Mouse (Mus musculus): ENCODE measurements around the gene Bcl2l13. TPM values are rescaled to one million over a fixed set of nuclear protein-coding genes. Genes with fewer than 3 reads are reported as not detected.
"Not testable (repeated sequence)": the region's sequence is repeated elsewhere in the genome, so short reads cannot be mapped to it uniquely, and the experiment has no call there.

The Bcl2l13 gene
- polyA plus RNA-seq, 1 experiment from 2014 or later, result 32.3 TPM

DNA sequence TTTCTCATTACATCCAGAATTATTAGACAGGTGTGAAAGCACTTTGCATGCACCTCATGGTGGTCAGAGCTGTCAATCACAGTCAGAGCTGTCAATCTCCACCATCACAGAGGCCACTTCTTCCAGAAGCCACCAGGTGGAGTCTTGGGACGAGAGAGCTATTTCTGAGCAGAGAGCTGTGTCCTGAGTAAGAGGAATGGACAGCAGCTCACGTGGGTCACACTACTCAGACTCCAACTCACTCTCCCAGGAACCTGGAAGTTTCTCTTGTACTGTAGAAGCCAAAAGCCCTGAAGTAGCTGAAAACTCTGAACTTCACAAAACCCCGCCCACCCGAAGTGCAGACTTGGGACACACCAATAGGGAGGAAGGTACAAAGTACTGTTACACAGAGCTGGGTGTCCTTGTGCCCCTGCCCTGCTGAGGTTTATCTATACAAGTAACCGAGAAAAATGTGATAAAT is 67.5 kb downstream of the Bcl2l13 start:
- H3K9me3 ChIP-seq (replicated peaks), result no peaks in the 10 kb centered on the region
- H3K9ac ChIP-seq, result no peak overlapping the region
- no peak overlapping the region for H3K4me2 ChIP-seq
- no peaks in the 10 kb centered on the region for H3K4me1 ChIP-seq (replicated peaks)
- no peak for ATAC-seq (ENCODE audit: insufficient number of reproducible peaks, low FRiP score)
- no peak overlapping the region for H3K4me3 ChIP-seq
- no peaks in the 10 kb centered on the region for H3K36me3 ChIP-seq
- no peaks in the 10 kb centered on the region for H3K27me3 ChIP-seq (replicated peaks)
- H3K27ac ChIP-seq (ENCODE audit: poor library complexity, severe bottlenecking), result no peak overlapping the region
- WGBS, result 37% methylated on average over 5 of the region's 5 CpGs

- H3K9me3 ChIP-seq (replicated peaks), result no peaks in the 10 kb centered on the region
- no peaks in the 10 kb centered on the region for H3K4me1 ChIP-seq (replicated peaks)
- H3K27me3 ChIP-seq (replicated peaks), result no peaks in the 10 kb centered on the region
- H3K4me3 ChIP-seq, result no peak overlapping the region
- H3K27ac ChIP-seq (ENCODE audit: poor library complexity, severe bottlenecking), result no peak overlapping the region
- ATAC-seq (ENCODE audit: insufficient number of reproducible peaks, low FRiP score), result no peak
- no peak overlapping the region for H3K9ac ChIP-seq
- WGBS, result 88% methylated on average over 11 of the region's 11 CpGs
- no peaks in the 10 kb centered on the region for H3K36me3 ChIP-seq
- H3K4me2 ChIP-seq, result no peak overlapping the region
Observed at GRCm38 (mm10) chr6:120903961-120904360, 67.9 kb downstream of the Bcl2l13 start.

GRCm38 (mm10) chr6:120905111-120905510 is 69.1 kb downstream of the Bcl2l13 start:
- H3K4me3 ChIP-seq, result no peak overlapping the region
- no peaks in the 10 kb centered on the region for H3K4me1 ChIP-seq (replicated peaks)
- no peaks in the 10 kb centered on the region for H3K9me3 ChIP-seq (replicated peaks)
- no peaks in the 10 kb centered on the region for H3K36me3 ChIP-seq
- WGBS, result 85% methylated on average over 5 of the region's 5 CpGs
- no peak overlapping the region for H3K27ac ChIP-seq (ENCODE audit: poor library complexity, severe bottlenecking)
- no peak for ATAC-seq (ENCODE audit: insufficient number of reproducible peaks, low FRiP score)
- no peak overlapping the region for H3K9ac ChIP-seq
- no peak overlapping the region for H3K4me2 ChIP-seq
- no peaks in the 10 kb centered on the region for H3K27me3 ChIP-seq (replicated peaks)

DNA sequence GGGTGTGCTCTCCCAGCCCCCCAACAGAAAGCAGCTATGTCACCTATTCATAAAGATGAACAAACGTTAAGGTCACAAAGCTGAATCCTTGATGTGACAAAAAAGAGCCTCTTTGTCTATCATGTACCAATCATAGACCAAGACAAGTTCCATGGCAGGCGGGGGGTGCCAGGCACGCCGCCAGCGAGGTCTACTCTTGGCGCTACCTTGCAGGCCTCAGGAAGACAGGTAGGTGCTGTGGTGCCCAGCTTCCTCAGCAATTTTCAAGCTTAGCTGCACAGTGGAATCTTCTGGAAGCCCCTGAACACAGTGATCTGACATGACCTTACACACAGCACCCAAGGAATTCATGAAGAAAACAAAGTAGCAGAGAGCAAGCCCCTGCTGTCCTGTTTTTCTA is 70.5 kb downstream of the Bcl2l13 start:
- no peaks in the 10 kb centered on the region for H3K9me3 ChIP-seq (replicated peaks)
- ATAC-seq (ENCODE audit: insufficient number of reproducible peaks, low FRiP score), result no peak
- no peaks in the 10 kb centered on the region for H3K36me3 ChIP-seq
- WGBS, result 89% methylated on average over 6 of the region's 6 CpGs
- peaks cover 4% of the 10 kb centered on the region for H3K4me1 ChIP-seq (replicated peaks)
- no peak overlapping the region for H3K27ac ChIP-seq (ENCODE audit: poor library complexity, severe bottlenecking)
- H3K27me3 ChIP-seq (replicated peaks), result no peaks in the 10 kb centered on the region
- no peak overlapping the region for H3K9ac ChIP-seq
- H3K4me2 ChIP-seq, result no peak overlapping the region
- H3K4me3 ChIP-seq, result no peak overlapping the region

DNA sequence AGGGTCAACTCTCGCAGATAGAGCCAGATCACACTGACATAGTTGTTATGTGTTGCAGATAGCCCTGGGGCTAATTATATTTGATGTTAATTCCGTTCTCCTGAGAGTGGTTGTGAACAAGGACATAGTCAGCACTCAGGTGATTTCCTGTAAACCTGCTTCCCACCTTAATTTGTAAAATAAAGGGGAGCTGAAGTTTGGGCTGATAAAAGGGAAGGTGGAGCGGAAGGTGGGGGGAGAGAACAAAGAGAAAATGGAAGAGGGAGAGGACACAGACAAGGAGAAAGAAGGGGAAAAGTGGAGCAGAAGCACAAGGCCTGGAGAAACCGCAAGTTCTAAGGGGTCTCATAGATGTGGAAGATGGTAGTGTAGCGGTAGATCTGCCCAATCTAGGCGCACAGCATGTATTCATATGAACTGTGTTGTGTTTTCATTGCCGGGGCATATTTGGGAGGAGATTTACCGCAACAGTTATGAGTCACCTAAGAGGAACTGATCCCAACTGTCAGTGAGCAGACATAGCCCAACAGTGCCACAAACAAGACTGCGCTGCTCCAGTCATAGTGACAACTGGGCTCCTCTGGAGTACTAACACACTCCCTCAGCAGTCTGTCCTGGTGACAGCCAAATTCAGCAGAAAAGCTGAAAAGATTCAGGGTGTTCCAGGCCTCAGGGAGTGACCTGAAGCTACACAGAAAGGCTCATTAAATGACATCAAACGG is 72.0 kb downstream of the Bcl2l13 start:
- not testable (repeated sequence) for H3K9me3 ChIP-seq (replicated peaks)
- WGBS, result 88% methylated on average over 10 of the region's 10 CpGs

DNA sequence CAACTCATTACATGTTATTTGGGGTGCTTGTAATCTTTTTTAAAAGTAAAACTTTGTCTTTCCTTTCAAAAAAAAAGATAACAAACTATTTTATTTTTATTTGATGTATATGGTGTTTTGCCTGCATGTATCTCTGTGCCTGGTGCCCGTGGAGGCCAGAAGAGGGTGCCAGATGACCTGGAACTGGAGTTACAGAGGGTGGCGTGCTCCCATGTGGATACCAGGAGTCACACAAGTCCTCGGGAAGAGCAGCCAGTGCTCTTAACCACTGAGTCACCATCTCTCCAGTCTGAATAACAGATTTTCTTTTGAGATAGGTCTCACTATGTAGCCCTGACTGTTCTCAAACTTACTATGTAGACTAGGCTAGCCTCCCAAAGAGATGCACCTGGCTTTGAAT is 73.5 kb downstream of the Bcl2l13 start:
- WGBS, result 77% methylated on average over 3 of the region's 3 CpGs

More for the DNA sequence above, 72.0 kb downstream of the Bcl2l13 start:
- H3K9ac ChIP-seq; H3K27ac ChIP-seq (ENCODE audit: poor library complexity, severe bottlenecking); H3K36me3 ChIP-seq; H3K4me2 ChIP-seq; ATAC-seq (ENCODE audit: insufficient number of reproducible peaks, low FRiP score); H3K4me3 ChIP-seq; H3K27me3 ChIP-seq (replicated peaks): not testable (repeated sequence)
- peaks cover 15% of the 10 kb centered on the region for H3K4me1 ChIP-seq (replicated peaks)

GRCm38 (mm10) chr6:120911213-120912007 is 75.4 kb downstream of the Bcl2l13 start:
- no peaks in the 10 kb centered on the region for H3K27me3 ChIP-seq (replicated peaks)
- no peak for ATAC-seq (ENCODE audit: insufficient number of reproducible peaks, low FRiP score)
- WGBS, result 70% methylated on average over 13 of the region's 13 CpGs
- H3K27ac ChIP-seq (ENCODE audit: poor library complexity, severe bottlenecking), result no peak overlapping the region
- peaks cover 29% of the 10 kb centered on the region for H3K4me1 ChIP-seq (replicated peaks)
- H3K36me3 ChIP-seq, result no peaks in the 10 kb centered on the region
- H3K4me2 ChIP-seq, result no peak overlapping the region
- no peak overlapping the region for H3K9ac ChIP-seq
- H3K9me3 ChIP-seq (replicated peaks), result no peaks in the 10 kb centered on the region
- no peak overlapping the region for H3K4me3 ChIP-seq

More for the DNA sequence above, 73.5 kb downstream of the Bcl2l13 start:
- Histone ChIP-seq H3K4me3 (no peak overlapping the region), H3K36me3 (no peaks in the 10 kb centered on the region), H3K9me3 (replicated peaks) (no peaks in the 10 kb centered on the region), H3K9ac (no peak overlapping the region), H3K27ac (ENCODE audit: poor library complexity, severe bottlenecking) (no peak overlapping the region), H3K27me3 (replicated peaks) (no peaks in the 10 kb centered on the region), H3K4me1 (replicated peaks) (peaks cover 18% of the 10 kb centered on the region), H3K4me2 (no peak overlapping the region)
- ATAC-seq (ENCODE audit: insufficient number of reproducible peaks, low FRiP score), result no peak

DNA sequence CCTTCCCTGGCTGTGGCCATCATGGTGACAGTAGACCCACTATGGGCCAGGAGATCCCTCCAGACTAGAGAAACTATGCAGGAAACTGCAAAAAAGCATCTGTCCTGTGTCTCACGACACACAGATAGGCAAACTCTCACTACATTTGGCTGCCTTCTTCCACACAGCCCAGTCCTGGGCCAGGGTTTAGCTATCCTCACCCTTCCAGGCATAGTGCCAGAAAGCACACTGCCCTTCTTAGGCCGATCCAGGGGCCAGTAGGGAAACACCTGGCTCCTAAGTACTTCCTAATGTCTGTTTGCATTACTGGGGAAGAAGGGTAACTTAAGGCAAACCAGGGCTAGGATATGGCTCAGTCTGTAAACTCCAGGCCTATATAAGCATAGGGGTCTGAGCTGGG is 76.9 kb downstream of the Bcl2l13 start:
- WGBS, result 36% methylated on average over 2 of the region's 2 CpGs
- Histone ChIP-seq H3K27ac (ENCODE audit: poor library complexity, severe bottlenecking) (no peak overlapping the region), H3K4me1 (replicated peaks) (peaks cover 29% of the 10 kb centered on the region), H3K4me2 (no peak overlapping the region), H3K4me3 (no peak overlapping the region), H3K9ac (no peak overlapping the region), H3K9me3 (replicated peaks) (no peaks in the 10 kb centered on the region), H3K36me3 (no peaks in the 10 kb centered on the region), H3K27me3 (replicated peaks) (no peaks in the 10 kb centered on the region)
- ATAC-seq (ENCODE audit: insufficient number of reproducible peaks, low FRiP score), result no peak

DNA sequence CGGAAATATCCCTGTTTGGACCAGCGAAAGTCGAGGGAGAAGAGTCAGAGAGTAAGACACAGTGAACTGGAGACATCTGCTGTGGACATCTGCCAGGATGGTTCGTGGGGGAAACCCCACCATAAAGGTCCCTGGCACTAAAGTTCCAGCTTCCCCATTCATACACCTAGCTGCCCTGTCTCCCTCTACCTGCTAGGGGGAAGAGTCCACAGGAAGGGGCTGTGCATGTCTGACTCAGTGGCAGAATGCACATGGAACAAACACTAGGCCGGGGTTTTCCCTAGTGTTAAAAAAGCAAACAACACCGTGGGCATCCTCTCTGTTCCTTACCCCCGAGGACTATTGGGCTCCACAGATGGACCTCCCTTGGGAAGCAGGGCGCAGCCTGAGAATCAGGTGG is 77.8 kb downstream of the Bcl2l13 start:
- ATAC-seq (ENCODE audit: insufficient number of reproducible peaks, low FRiP score), result no peak
- Histone ChIP-seq H3K27ac (ENCODE audit: poor library complexity, severe bottlenecking) (no peak overlapping the region), H3K4me2 (no peak overlapping the region), H3K4me1 (replicated peaks) (peaks cover 29% of the 10 kb centered on the region), H3K36me3 (no peaks in the 10 kb centered on the region), H3K4me3 (no peak overlapping the region), H3K9ac (no peak overlapping the region), H3K9me3 (replicated peaks) (no peaks in the 10 kb centered on the region), H3K27me3 (replicated peaks) (no peaks in the 10 kb centered on the region)
- WGBS, result 83% methylated on average over 8 of the region's 8 CpGs

GRCm38 (mm10) chr6:120914533-120914910 is 78.5 kb downstream of the Bcl2l13 start:
- Histone ChIP-seq H3K27me3 (replicated peaks) (no peaks in the 10 kb centered on the region), H3K4me2 (no peak overlapping the region), H3K9me3 (replicated peaks) (no peaks in the 10 kb centered on the region), H3K36me3 (no peaks in the 10 kb centered on the region), H3K27ac (ENCODE audit: poor library complexity, severe bottlenecking) (no peak overlapping the region), H3K9ac (no peak overlapping the region), H3K4me1 (replicated peaks) (peaks cover 29% of the 10 kb centered on the region), H3K4me3 (no peak overlapping the region)
- no peak for ATAC-seq (ENCODE audit: insufficient number of reproducible peaks, low FRiP score)
- WGBS, result 68% methylated on average over 4 of the region's 4 CpGs

DNA sequence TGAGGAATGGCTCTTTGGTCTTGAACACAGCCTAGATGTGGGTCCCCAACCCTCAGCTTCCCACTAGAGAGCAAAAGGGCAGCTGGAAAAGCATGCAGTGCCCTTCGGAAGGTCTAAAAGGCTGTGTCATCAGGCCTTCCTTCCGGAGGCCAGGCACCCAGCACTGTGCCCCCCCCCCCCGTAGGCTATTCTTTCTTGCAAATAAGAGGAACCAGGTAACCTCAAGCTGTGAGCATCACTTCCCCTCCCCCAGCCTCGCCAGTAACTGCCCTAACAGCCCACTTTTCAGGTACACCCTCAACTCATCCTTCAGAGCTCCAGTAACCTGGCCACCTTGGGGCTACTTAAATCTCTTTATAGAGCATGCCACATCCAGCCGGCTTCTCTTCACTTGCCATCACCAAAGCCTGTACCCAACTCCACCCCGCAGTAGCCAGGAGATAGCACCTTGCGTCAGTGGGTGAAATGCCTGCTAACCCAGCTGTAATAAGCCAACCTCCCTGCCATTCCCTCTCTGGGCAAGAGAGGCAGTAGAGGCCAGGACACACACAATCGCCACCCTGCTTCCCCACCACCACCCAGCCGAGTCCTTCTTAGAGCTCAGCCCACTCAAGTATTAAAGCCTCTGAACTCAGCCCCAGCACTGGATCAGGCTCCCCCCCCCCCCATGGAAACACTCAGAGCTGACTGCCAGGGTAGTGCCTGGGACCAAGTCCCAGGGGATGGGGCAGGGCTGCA is 79.1 kb downstream of the Bcl2l13 start:
- 39% methylated on average over 9 of the region's 9 CpGs for WGBS
- peaks cover 29% of the 10 kb centered on the region for H3K4me1 ChIP-seq (replicated peaks)
- no peaks in the 10 kb centered on the region for H3K36me3 ChIP-seq
- H3K4me3 ChIP-seq, result no peak overlapping the region
- H3K4me2 ChIP-seq, result 0 out of 2 replicates have a peak overlapping the region, but pooled peaks have one; percentile 9
- H3K9ac ChIP-seq, result no peak overlapping the region
- H3K9me3 ChIP-seq (replicated peaks), result no peaks in the 10 kb centered on the region
- H3K27me3 ChIP-seq (replicated peaks), result no peaks in the 10 kb centered on the region
- ATAC-seq (ENCODE audit: insufficient number of reproducible peaks, low FRiP score), result no peak
- H3K27ac ChIP-seq (ENCODE audit: poor library complexity, severe bottlenecking), result no peak overlapping the region
